Mouse (Mus musculus) ES-E14 (cell line): ENCODE results near the gene Tjp2.

ENCODE experiments used
- HCFC1 ChIP-seq: IDR thresholded peaks from 2 replicates; pipeline ENCODE4 v1.6.1; 2012; ENCODE audit warnings: low read length, inconsistent platforms, borderline replicate concordance; ENCODE audit not compliant: insufficient read depth
- MAFK ChIP-seq: IDR thresholded peaks from 2 replicates; pipeline ENCODE4 v1.6.1; 2014; ENCODE audit warnings: mild to moderate bottlenecking, low read depth, low read length, inconsistent platforms; ENCODE audit not compliant: insufficient read depth
- ZC3H11A ChIP-seq: IDR thresholded peaks from 2 replicates; pipeline ENCODE4 v1.6.1; 2012; ENCODE audit warnings: low read depth, mild to moderate bottlenecking, inconsistent platforms, low read length, borderline replicate concordance

- no peak for TF ChIP-seq HCFC1
- TF ChIP-seq ZC3H11A = no peak
- no peak for TF ChIP-seq MAFK
Observed at GRCm38 (mm10) chr19:24153266-24154023, 71.4 kb downstream of the Tjp2 start.
